Mouse (Mus musculus): ENCODE data around the gene Macrod1. TPM values are rescaled to one million over a fixed set of nuclear protein-coding genes. Genes with fewer than 3 reads are reported as not detected.
A peak's percentile ranks its signal among the peaks of the same experiment; 100 is the strongest.

The Macrod1 gene
- polyA plus RNA-seq, 1 experiment from 2014 or later: 6.9 TPM

DNA sequence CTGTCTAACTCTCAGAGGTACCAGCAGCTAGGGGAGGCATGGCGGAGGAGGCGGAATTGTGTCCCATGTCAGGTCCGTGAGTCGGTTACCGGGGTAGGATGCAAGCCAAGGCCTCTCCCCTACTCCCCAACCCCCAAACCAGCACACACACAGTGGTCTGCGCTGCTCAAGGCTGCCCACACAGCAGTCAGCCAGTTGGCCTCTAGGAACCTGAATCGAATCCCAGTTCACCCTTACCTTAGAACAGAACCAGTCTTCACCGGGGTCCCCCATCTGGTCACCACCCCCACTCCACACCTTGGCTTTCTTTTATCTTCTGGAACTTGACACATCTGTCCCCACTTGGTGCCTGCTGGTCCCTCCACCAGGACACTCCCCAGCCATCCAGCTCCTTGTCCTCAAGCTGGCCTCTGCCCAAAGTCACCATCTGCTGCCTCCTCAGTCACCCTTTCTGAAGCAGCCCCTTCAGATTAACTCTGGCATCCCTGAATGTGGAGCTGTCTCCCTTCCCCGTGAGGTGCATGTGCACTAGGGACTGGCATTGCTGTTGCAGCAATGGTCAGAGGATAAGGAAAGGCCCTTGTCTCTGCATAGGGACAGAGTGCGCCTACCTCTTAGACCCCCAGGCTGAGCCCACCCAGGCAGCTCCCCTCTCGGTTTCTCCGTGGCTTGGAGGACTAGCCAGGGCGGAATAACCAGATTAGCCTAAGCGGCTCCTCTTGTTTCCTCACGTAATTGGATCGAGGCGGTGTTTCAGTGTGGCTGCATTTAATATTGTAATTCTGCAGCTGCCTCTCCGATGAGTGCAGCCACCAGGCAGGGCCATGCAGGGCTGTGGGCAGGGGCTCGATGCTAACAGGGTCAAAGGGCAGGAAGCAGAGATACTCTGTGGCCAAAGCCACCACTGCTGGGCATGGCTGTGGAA lies 72.2 kb downstream of the Macrod1 start:
- DNase-seq (ENCODE audit: low spot score): no peak

DNA sequence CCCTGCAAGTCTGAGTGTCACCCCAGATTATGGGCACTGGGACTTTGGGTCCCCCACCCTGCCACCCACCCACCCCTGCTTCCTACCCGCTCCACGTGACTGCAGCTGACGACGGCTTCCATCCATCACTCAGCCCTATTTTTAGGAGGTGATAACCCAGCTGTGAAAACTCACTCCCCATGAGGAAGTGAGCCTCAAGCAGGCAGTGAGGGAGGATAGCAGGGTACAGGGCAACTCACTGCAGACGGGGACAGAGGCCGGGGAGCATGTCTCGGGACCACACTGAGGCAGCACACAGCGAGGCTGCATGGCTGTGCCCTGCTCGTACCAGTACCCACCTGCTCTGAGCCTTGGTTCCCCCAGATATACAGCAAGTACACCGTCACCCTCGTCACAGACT lies 73.7 kb downstream of the Macrod1 start:
- Histone ChIP-seq H3K9ac (no peak overlapping the region), H3K4me1 (replicated peaks; ENCODE audit: control insufficient read depth, insufficient read depth, low read length) (peaks cover 33% of the 10 kb centered on the region), H3K27me3 (ENCODE audit: control insufficient read depth, insufficient read depth, low read length) (no peaks in the 10 kb centered on the region), H3K4me2 (replicated peaks) (no peak overlapping the region), H3K9me3 (ENCODE audit: control insufficient read depth, low read length) (no peaks in the 10 kb centered on the region), H3K36me3 (replicated peaks; ENCODE audit: control insufficient read depth, insufficient read depth) (no peaks in the 10 kb centered on the region), H3K4me3 (replicated peaks; ENCODE audit: low read length) (no peak overlapping the region), H3K27ac (no peak overlapping the region)
- WGBS: 73% methylated on average over 11 of the region's 11 CpGs
- ATAC-seq (ENCODE audit: low FRiP score): no peak
- no peak for DNase-seq (ENCODE audit: low spot score)

More for the DNA sequence above, 72.2 kb downstream of the Macrod1 start:
- Histone ChIP-seq H3K9ac (no peak overlapping the region), H3K36me3 (replicated peaks; ENCODE audit: control insufficient read depth, insufficient read depth) (no peaks in the 10 kb centered on the region), H3K27me3 (ENCODE audit: control insufficient read depth, insufficient read depth, low read length) (no peaks in the 10 kb centered on the region), H3K9me3 (ENCODE audit: control insufficient read depth, low read length) (no peaks in the 10 kb centered on the region), H3K27ac (0 out of 2 replicates have a peak overlapping the region, but pooled peaks have one; percentile 1), H3K4me1 (replicated peaks; ENCODE audit: control insufficient read depth, insufficient read depth, low read length) (peaks cover 18% of the 10 kb centered on the region), H3K4me2 (replicated peaks) (no peak overlapping the region), H3K4me3 (replicated peaks; ENCODE audit: low read length) (no peak overlapping the region)
- WGBS: 44% methylated on average over 19 of the region's 19 CpGs
- ATAC-seq (ENCODE audit: low FRiP score): 0 out of 2 replicates have a peak, but pooled peaks have one; percentile 24

DNA sequence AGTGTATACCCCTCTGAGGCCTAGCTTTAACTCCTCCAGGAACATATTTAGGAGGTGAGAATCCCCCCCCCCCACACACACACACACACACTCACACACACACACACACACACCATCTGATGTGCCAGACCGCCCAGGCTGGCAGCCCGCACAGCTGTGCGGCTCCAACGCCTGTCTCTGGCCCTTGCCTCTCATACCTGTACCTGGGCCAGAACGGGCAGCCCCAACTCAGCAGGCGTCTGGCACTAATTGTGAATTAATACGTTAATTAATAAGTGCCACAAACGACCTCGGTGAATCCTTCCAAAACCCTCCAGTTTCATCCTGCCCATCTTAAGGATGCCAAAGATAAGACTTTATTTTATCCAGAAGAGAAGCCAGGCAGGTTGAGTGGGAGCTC lies 76.8 kb downstream of the Macrod1 start:
- ATAC-seq (ENCODE audit: low FRiP score) (no peak), DNase-seq (ENCODE audit: low spot score) (no peak)
- H3K4me3 ChIP-seq (replicated peaks; ENCODE audit: low read length): no peak overlapping the region
- 0 out of 2 replicates have a peak overlapping the region, but pooled peaks have one; percentile 11 for H3K9ac ChIP-seq
- H3K36me3 ChIP-seq (replicated peaks; ENCODE audit: control insufficient read depth, insufficient read depth): no peaks in the 10 kb centered on the region
- peaks cover 65% of the 10 kb centered on the region for H3K4me1 ChIP-seq (replicated peaks; ENCODE audit: control insufficient read depth, insufficient read depth, low read length)
- H3K9me3 ChIP-seq (ENCODE audit: control insufficient read depth, low read length): no peaks in the 10 kb centered on the region
- no peak overlapping the region for H3K27ac ChIP-seq
- no peak overlapping the region for H3K4me2 ChIP-seq (replicated peaks)
- H3K27me3 ChIP-seq (ENCODE audit: control insufficient read depth, insufficient read depth, low read length): 0 out of 2 replicates have a peak, but pooled peaks cover 6% of the 10 kb centered on the region
- 71% methylated on average over 9 of the region's 9 CpGs for WGBS

DNA sequence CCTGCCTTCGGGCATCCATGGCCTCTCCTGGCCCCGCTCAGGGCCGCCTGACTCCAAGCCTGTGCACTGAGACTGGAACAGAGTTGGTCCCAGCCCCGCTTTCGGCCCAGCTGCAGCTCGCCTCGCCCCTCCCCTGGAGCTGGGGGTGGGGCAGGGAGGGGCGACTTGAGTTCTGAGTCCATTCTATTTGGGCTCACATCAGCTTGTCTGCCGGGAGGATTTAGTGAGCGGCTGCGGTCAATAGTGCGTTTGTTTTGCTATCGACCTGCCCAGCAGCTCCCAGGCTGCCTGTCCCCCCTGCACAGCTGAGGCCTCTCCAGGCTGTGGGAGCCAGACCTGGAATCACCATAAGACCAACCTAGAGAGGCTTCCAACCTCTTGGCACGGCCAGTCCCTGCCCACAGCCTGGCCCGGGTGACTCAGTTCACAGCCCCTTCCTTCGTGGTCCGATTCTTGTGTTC lies 78.1 kb downstream of the Macrod1 start:
- no peak overlapping the region for H3K4me3 ChIP-seq (replicated peaks; ENCODE audit: low read length)
- H3K4me2 ChIP-seq (replicated peaks): no peak overlapping the region
- no peak for DNase-seq (ENCODE audit: low spot score)
- no peaks in the 10 kb centered on the region for H3K9me3 ChIP-seq (ENCODE audit: control insufficient read depth, low read length)
- H3K9ac ChIP-seq: 0 out of 2 replicates have a peak overlapping the region, but pooled peaks have one; percentile 11
- no peaks in the 10 kb centered on the region for H3K36me3 ChIP-seq (replicated peaks; ENCODE audit: control insufficient read depth, insufficient read depth)
- WGBS: 14% methylated on average over 17 of the region's 17 CpGs
- H3K4me1 ChIP-seq (replicated peaks; ENCODE audit: control insufficient read depth, insufficient read depth, low read length): peaks cover 66% of the 10 kb centered on the region
- H3K27me3 ChIP-seq (ENCODE audit: control insufficient read depth, insufficient read depth, low read length): 0 out of 2 replicates have a peak, but pooled peaks cover 6% of the 10 kb centered on the region
- no peak for ATAC-seq (ENCODE audit: low FRiP score)
- H3K27ac ChIP-seq: peak overlapping the region; percentile 75

DNA sequence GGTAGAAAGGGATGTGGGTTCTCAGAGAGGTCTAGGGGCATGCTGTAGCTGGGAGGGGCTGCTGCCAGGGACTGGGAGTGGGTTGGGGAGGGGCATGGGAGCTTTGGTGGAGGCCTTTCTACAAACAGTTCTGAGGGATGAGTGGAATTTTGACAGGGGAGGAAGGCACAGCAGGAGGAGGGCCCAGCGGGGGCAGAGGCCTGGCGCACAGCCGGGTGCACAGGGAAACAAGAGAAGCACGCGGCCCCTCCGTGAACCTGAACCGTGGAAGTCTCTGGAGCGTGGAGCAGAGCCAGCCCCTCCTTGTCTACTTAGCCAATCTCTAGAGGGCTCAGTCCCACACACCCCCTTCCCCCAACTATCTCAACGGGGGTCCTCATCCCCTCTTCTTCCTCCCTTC lies 78.9 kb downstream of the Macrod1 start:
- no peak for DNase-seq (ENCODE audit: low spot score)
- Histone ChIP-seq H3K9ac (peak overlapping the region; percentile 31; the same call in 1 of the 2 replicates), H3K4me2 (replicated peaks) (no peak overlapping the region), H3K4me3 (replicated peaks; ENCODE audit: low read length) (no peak overlapping the region), H3K4me1 (replicated peaks; ENCODE audit: control insufficient read depth, insufficient read depth, low read length) (peaks cover 74% of the 10 kb centered on the region), H3K27me3 (ENCODE audit: control insufficient read depth, insufficient read depth, low read length) (0 out of 2 replicates have a peak, but pooled peaks cover 6% of the 10 kb centered on the region), H3K9me3 (ENCODE audit: control insufficient read depth, low read length) (no peaks in the 10 kb centered on the region), H3K27ac (peak overlapping the region; percentile 75; the same call in 1 of the 2 replicates), H3K36me3 (replicated peaks; ENCODE audit: control insufficient read depth, insufficient read depth) (no peaks in the 10 kb centered on the region)
- 3% methylated on average over 9 of the region's 9 CpGs for WGBS
- peak; percentile 77 for ATAC-seq (ENCODE audit: low FRiP score)

DNA sequence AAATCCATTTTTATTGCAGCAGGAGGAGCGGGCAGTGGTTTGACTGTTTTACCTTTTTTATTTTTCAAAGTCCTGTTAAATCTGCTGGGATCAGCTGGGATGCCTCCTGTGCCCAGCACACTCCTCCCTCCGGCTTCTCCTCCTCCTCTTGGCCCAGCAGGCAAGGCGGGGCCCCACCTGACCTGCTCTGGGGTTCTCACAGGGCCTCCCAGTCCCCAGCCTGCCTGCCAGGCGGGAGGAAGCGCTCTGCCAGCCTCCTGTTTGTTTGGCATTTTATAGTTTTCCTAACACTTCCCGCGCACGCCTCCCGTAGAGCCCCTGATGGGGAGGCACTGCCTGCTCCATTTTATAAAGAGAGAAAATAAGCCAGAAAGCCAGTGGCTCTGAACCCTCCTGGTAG lies 79.4 kb downstream of the Macrod1 start:
- Histone ChIP-seq H3K9me3 (ENCODE audit: control insufficient read depth, low read length) (no peaks in the 10 kb centered on the region), H3K27me3 (ENCODE audit: control insufficient read depth, insufficient read depth, low read length) (0 out of 2 replicates have a peak, but pooled peaks cover 6% of the 10 kb centered on the region), H3K4me1 (replicated peaks; ENCODE audit: control insufficient read depth, insufficient read depth, low read length) (peaks cover 79% of the 10 kb centered on the region), H3K36me3 (replicated peaks; ENCODE audit: control insufficient read depth, insufficient read depth) (no peaks in the 10 kb centered on the region), H3K27ac (peak overlapping the region; percentile 75), H3K9ac (peak overlapping the region; percentile 31; the same call in 1 of the 2 replicates), H3K4me3 (replicated peaks; ENCODE audit: low read length) (no peak overlapping the region), H3K4me2 (replicated peaks) (0 out of 2 replicates have a peak overlapping the region, but pooled peaks have one; percentile 6)
- ATAC-seq (ENCODE audit: low FRiP score) (no peak), DNase-seq (ENCODE audit: low spot score) (no peak)
- 12% methylated on average over 9 of the region's 9 CpGs for WGBS

DNA sequence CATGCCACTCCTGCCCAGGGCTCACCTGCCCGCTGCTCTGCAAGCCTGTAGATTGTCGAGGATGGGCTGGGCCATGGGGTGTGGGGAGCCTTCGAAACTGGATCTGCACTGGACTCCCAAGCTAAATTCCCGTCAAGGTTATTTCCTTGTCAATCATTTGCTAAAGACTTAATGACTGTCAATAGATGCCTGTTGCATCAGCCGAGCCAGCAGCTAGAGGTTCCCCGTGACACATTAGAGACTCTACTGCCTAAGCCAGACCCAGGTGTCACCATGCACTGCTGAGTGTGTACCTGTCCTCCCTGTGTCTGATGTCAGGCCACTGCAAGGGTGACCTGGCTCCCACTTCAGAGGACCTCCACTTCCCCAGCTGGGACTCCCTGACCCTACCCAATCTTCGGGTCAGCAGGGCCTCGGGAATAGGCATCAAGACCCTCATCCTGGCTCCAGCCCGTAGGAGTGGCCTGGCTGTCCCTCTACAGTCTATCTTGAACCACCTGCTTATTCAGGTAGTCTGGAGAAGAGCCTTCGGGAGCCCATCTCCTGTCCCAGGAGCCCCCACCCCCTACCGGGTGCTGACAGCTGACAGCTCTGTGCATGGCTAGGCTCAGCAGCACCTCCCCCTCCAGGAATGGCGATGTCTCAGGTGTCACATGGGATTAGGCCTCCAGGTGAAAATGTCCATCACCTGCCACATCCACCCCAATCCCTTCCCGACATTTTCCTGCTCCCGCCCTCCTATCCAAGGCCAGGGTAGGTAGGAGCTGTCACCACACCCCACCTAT lies 80.3 kb downstream of the Macrod1 start:
- no peak overlapping the region for H3K27ac ChIP-seq

DNA sequence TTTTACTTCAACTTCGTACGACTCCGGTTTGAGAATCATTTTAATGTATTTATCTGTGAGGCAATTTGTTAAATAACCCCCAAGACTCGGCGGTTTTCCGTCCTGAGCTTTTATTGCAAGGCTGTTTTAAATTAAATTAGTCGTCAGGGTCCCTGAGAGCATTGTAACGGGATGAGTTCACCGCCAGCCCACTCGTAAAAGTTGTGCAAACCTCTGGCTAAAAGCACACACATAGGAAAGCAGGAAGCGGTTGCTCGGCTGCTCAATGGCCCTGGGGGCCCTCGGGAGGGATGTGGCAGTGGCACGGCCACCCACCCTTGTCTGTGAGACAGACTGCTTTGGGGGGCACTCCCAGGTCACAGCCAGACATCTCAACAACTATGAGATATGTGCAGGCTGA lies 81.7 kb downstream of the Macrod1 start:
- WGBS: 43% methylated on average over 14 of the region's 14 CpGs
- H3K9me3 ChIP-seq (ENCODE audit: control insufficient read depth, low read length): no peaks in the 10 kb centered on the region
- DNase-seq (ENCODE audit: low spot score) (no peak), ATAC-seq (ENCODE audit: low FRiP score) (no peak)
- H3K9ac ChIP-seq: peak overlapping the region; percentile 10; the same call in 1 of the 2 replicates
- H3K36me3 ChIP-seq (replicated peaks; ENCODE audit: control insufficient read depth, insufficient read depth): no peaks in the 10 kb centered on the region
- no peak overlapping the region for H3K4me3 ChIP-seq (replicated peaks; ENCODE audit: low read length)
- H3K4me2 ChIP-seq (replicated peaks): no peak overlapping the region
- H3K4me1 ChIP-seq (replicated peaks; ENCODE audit: control insufficient read depth, insufficient read depth, low read length): peaks cover 89% of the 10 kb centered on the region
- H3K27me3 ChIP-seq (ENCODE audit: control insufficient read depth, insufficient read depth, low read length): 0 out of 2 replicates have a peak, but pooled peaks cover 6% of the 10 kb centered on the region
- H3K27ac ChIP-seq: 0 out of 2 replicates have a peak overlapping the region, but pooled peaks have one; percentile 5

More for the DNA sequence above, 80.3 kb downstream of the Macrod1 start:
- Histone ChIP-seq H3K4me2 (replicated peaks) (0 out of 2 replicates have a peak overlapping the region, but pooled peaks have one; percentile 6), H3K4me3 (replicated peaks; ENCODE audit: low read length) (no peak overlapping the region), H3K4me1 (replicated peaks; ENCODE audit: control insufficient read depth, insufficient read depth, low read length) (peaks cover 85% of the 10 kb centered on the region), H3K9me3 (ENCODE audit: control insufficient read depth, low read length) (no peaks in the 10 kb centered on the region), H3K36me3 (replicated peaks; ENCODE audit: control insufficient read depth, insufficient read depth) (no peaks in the 10 kb centered on the region), H3K27me3 (ENCODE audit: control insufficient read depth, insufficient read depth, low read length) (0 out of 2 replicates have a peak, but pooled peaks cover 6% of the 10 kb centered on the region), H3K9ac (0 out of 2 replicates have a peak overlapping the region, but pooled peaks have one; percentile 31)
- no peak for ATAC-seq (ENCODE audit: low FRiP score)
- DNase-seq (ENCODE audit: low spot score): no peak
- 42% methylated on average over 14 of the region's 14 CpGs for WGBS
